Mouse (Mus musculus): ENCODE results near the gene Ppfibp1.

DNA sequence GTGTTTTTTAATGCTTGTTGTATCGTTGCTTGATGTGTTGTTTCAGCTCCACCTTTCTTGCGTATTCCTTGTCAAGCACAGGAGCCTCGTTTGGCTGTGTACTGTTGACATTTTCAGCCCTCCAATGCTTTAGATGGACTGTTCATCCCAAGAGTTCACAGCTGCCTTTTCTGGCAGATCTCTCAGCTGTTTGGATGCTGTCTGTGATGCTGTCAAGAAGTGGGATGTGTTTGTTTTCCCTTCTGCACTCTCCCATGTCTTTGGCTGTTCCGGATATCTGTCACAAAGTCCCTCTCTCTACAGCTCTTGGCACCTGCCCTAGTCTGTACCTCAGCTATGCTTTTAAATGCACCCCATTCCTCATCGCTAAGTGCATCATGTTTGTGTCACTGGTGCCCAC, 72.7 kb downstream of the Ppfibp1 start:
- TF ChIP-seq ZC3H11A (IDR thresholded peaks at IDR 0.05; ENCODE audit: borderline replicate concordance, low read depth, low read length) (no peak), CHD2 (IDR thresholded peaks at IDR 0.05; ENCODE audit: low read depth, low read length) (no peak), ZNF384 (IDR thresholded peaks at IDR 0.05; ENCODE audit: low read depth, low read length) (no peak)

All from ES-E14 (cell line).